Mouse (Mus musculus) stomach, postnatal 0 days (tissue): ENCODE measurements around the gene Hs6st1.

Experiments
- CTCF ChIP-seq: IDR thresholded peaks from 2 replicates; pipeline ENCODE4 v1.5.1; 2016; ENCODE audit warnings: antibody characterized with exemption, low read depth, mild to moderate bottlenecking, moderate library complexity
- EP300 ChIP-seq: optimal IDR thresholded peaks from 2 replicates; pipeline ENCODE3; 2016; ENCODE audit warnings: antibody characterized with exemption

DNA sequence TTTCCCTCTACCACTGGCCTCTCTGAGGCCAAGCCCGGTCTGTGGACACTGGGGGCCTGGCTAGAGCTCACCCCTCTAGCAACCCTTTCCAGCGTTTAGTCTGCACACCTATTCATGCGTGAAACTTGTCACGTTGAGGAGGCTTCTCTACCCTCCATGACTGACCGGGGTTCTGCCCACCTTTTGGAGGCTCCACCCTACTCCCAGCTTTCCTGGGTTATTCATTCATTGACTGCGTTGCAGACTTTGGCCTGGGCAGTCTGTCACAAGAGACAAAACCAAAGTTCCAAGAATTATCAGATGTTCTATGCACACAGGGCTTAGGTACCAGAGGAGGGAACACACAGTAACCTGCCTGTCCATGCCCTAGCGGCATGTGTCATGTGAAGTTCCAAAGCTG is 6.8 kb downstream of the Hs6st1 start:
- no peak for TF ChIP-seq CTCF
- no peak for TF ChIP-seq EP300
